Mouse (Mus musculus) kidney, postnatal 25 days (tissue): Measurements from ENCODE around the gene Neurl1b.

Source experiments
- DNase-seq, 2 experiments: peaks; one replicate each; pipeline ENCODE4 v3.0.0; 2021; ENCODE audit warnings: mixed read lengths in 2 of 2

Gene Neurl1b

DNA sequence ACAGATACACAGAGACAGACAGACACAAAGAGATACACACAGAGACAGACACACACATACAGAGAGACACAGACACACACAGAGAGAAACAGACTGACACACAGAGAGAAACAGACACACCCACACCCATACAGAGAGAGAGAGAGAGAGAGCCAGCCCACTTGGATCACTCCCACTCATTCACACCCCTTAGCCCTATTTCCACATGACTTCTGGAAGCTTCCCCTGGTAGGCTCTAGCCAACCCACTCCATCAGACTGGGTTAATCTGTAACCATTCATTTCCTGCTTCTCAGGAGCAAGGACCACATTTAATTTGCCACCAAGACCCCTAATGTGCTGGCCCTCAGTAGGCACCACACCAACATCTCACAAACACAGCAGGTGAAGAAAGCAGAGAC is 42.9 kb downstream of the Neurl1b start:
- DNase-seq = no peak

DNA sequence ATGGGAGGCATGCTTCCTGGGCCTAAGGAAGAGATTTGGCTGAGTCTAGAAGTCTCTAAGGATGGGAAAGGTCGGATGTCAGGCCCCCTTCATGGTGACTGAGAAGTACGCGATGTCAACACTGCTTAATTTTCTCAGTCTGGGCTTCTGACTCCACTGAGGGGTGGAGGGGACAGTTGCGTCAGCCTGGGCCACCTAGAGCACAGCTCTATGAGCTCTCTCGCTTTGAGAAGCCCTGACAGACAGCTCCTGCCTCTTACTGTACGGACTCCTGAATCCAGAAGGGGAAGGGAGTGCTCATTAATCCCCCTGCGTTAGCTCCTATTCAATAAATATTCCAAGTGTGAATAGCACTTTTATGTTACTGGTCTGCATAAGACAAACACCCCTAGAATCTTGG is 43.4 kb downstream of the Neurl1b start:
- no peak for DNase-seq

DNA sequence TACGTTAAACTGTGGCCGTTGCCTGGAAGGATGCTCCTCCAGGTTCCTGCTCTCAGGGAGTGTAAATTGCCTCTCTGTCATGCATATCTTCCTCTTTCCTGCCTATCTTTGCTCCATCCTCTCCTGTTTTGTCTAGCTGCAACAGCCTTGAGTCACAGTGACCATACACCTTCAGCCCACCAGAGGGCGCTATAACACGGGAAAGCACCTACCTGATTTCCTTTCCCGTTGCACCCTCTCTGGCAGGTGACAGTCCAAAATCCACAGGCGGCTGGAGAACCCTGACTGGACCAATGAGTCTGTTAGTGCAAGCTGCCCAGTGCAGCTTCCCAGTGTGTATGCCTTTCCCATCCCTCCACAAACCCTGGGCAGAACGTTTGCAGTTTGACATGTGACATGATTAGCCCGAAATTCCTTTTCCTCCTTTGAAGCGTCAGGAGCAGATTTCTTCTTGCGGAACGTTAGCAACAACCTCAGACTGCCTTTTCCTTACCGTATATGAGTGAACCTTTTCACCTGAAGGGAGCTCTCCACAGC is 48.1 kb downstream of the Neurl1b start:
- peak; percentile 86 to 92 for DNase-seq

DNA sequence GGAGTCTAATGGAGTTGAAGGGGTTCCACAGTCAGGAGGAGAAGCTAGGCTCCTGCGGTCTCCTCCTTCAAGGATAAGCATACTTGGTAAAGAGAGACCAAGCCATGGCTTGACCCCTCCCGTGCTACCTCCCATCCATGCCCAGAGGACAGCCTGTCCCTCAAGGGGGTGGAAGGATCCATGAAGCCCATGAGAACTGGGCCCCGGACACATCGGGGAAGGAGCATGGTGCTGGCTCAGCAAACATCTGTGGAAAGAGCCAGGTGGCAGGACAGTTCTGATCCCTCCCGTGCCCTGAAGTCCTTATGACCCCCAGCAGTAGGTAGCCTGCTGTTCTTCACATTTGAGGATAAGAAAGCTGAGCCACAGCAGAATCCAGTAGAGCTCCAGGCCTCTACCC is 48.8 kb downstream of the Neurl1b start:
- no peak for DNase-seq

DNA sequence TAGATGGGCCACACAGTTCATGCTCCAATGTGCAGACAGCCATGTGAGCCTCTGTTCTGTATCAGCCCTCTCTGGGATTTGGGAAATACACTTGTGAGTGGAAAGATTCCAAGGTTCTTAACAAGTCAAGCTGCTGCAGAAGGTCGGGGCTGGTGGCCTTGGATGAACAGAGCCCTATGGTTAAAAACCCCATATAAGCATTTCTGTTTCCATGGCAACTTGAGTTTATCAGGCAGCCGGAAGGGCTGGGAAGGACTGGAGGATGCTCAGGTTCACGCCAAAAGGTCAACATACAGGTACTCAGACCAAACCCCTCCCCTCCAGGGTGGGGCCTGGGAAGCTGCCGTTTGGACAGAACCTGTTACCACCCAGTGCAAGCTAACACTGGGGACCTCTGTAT is 49.4 kb downstream of the Neurl1b start:
- DNase-seq = no peak

DNA sequence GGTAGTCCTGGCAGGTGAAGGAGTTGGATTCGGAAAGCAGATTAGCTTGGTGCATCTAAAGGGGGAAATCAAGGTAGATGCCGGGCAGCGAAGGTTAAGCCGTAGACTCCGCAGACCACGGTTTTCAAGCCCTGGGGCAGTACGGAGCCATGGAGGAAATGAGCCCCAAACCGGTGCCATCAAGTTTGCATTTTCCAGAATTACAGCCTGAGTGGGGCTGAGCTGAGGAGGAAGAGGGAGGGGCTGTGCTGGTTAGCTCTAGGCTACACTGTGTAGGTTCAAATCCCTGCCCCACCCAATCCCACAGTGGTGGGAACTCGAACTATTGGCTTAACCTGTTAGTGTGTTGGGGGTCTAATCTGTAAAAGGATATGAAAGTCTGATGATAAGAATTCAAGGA is 49.9 kb downstream of the Neurl1b start:
- DNase-seq = peak in 1 of 2 experiments; percentile 16

DNA sequence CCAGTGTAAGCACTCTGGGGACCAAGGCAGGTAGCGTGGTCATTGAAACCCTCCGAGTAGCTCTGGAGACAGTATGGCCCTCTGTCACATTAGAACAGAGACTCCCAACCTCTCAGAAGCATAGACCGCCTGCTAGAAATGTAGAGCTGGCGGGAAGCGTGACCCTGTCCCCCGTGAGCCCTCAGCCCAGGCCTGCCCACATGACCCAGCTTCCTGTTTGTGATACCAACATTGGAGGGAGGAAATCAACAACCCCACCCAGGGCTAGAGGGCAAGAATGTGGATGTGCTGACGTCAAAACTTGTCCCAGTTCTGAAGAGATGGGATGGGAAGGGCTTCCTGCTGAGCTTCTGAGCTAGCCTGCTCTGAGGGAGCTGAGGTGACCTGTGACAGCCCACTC is 50.3 kb downstream of the Neurl1b start:
- DNase-seq = peak; percentile 79 to 92

DNA sequence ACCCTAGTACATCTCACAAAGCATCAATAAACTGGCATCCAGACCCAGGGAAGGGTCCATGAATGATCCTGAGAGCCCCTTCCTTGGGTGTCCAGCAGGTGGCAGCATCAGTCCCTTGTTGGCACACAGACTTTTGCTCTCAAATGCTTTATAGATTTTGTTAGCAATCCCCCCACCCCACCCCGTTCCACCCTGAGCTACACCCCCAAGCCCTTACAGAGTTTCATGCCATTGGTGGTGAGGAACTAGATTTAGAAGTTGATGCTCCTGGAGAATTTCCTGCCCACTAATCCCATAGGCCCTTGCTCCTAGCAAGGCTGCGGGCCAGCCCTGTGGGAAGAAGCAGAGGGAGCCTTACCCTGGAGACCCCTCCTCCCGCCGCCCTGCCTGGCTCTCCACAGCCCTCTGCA is 52.1 kb downstream of the Neurl1b start:
- peak; percentile 85 to 95 for DNase-seq

DNA sequence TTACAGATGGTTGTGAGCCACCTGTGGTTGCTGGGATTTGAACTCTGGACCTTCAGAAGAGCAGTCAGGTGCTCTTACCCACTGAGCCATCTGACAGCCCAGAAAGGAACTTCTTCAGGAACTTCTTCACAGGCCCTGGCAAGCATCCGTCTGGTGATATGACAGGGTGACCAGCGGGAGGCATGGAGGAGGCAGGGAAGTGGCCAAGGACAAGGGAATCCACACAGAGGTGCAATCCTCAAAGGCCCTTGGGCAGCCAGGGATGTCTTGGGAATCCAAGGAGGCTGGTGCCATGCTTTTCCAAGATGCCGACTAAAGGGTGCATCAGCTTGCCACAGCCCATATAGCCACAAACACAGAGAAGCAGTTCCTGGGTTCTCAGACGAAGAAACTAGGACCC is 53.0 kb downstream of the Neurl1b start:
- DNase-seq = no peak

DNA sequence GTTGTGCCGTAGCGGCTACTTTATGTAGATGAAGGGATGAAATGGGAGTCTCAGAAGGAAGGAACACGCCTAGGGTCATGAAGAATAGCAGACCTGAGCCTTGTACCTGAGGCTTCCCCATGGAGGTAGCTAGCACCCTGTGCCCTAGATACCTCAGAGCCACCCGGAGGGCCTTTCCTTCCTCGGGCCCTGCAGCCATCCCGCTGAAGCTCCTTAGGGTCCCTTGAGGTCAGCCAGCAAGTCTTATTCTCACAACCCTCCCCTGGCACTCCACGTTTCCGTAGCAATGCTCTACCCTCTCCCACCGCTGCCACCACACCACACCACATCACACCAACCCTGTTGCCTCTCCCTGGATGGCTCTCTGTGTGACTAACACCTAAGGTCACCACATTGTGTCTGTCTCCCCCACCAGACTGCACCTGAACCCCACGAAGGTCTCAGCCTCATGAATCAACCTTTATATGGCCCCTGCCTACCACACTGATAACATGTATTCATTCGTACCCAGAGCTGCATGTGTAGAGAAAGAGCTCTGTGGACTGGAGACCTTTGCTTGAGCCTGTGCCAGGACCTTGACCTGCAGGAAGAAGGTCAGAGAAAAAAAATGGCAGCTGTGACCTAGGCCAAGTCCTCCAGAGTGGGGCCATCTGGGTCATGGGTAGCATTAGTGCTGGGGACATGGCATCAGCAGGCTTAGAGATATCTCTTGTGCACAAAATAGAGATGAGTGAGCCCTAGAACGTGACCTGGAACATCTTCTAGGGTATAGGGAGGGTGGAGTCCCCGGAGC is 53.7 kb downstream of the Neurl1b start:
- DNase-seq = no peak

DNA sequence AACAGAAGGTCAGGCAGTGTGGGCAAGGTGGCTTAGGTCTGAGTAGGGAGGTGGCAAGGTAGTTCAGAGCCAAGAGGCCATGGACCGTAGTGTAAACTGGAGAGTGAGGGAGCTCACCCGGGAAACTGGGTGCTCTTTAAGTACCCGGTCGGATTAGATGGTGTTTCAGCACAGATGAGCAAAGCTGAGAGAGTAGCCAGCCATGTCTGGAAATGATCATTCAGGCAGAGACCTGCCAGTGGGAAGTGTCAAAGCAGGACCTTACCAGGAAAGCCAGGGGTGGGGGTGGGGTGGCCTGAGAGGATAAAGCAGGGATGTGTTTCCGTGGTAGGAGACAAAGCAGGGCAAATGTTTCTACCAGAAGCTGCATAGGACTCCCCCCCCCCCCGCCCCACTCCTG is 62.2 kb downstream of the Neurl1b start:
- DNase-seq = no peak

DNA sequence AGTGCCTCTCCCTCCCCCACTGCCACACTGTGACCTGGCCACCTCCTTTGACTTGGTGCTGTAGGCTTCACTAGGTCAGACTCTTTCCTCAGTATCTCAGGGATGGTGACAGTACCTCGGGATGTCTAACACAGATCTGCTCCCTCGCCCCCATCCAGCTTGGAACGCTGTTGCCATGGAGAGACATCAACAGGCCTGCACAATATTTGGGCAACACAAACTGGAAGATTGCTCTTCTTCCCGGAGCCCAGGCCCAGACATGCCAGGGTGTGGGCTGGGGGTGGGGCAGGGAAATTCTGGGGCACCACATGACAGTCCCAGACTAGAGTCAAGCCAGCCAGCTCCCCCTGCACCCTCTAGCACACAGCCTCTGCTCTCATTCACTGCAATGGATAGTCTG is 64.0 kb downstream of the Neurl1b start:
- no peak for DNase-seq

DNA sequence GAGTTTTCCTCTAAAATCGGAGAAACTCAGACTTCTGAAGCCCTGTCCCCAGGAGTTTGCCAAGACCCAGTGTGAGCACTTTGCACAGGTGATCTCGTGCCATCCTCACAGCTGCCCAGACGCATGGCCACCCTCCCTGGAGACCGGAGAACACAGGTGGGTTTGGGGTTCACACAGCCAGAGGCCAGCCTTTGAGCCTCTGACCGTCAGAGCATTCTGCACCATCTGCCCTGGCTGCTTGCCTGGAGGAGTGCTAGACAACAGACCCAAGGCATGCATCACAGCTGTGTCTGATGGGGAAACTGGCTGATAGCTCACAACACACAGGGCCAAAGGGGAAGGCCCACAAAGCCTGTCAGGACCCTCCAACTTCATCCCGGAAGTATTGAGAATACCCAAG is 65.0 kb downstream of the Neurl1b start:
- DNase-seq = no peak

DNA sequence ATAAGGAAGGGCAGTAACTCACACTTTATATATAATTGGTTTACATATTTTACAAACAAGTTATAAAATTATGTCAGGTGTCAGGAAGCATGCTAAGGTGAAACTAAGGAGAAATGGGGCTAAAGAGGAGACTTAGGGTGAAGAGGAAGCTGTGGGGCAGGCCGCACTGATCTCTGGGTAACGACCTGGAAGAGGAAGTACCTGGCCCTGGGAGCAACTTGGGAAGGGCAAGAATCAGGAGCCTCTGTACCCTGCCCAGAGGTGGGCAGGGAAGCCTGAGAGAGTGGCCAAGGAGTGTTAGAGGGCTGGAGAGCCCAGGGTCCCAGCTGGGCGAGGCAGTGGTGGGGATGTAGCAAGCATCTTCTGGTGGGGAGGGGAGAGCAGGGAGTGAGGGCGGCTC is 66.3 kb downstream of the Neurl1b start:
- DNase-seq = no peak

DNA sequence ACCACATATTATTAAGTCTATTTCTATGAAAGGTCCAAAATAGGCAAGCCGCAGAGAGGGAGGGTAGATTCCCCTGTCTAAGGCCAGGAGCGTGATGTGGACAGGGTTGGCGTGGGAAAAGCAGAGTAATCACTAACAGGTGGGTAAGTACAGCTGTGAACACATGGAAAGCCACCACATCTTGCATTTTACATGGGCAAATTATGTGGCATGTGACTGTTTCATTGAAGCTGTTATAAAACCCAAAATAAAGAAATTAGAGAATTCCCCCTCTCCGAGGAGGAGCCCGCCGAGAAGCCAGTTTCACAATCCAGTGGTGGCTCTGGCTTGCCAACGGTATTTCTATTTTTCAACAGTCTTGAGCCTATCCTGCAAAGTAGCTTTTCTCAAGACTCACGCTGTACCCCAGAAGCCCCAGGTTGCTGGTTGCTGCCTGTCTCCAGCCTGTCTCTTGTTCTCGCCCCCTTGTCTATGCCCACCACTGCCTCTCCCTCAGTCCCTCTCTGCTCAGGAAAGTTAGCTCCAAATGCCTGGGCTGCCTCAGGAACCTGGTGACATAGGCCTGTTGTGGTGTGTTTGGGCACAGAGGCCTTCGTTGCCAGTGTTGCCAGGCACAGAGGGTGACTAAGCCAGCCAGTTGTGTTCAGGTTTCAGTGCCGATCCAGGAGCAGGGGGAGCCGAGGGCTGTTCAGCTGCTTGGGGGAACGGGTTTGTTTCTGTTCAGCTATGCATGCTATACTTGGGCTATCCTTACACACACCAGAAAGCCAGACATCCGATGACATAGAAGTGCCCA is 70.2 kb downstream of the Neurl1b start:
- no peak for DNase-seq

DNA sequence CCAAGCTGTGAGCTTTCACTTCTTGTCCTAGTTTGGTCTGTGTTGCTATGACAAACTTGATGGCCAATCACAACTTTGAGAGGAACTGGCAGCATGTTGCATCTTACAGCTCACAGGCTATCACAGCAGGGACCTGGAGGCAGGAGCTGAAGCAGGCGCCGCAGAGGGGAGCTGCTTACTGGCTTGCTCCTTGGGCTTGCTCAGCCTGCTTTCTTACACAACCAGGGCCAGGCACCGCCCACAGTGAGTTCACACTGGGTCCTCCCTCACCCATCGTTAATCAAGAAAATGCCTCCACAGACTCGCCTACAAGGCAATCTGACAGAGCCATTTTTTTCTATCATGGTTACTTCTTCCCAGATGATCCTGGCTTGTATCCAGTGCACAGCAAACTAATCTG is 72.6 kb downstream of the Neurl1b start:
- peak; percentile 50 to 74 for DNase-seq

DNA sequence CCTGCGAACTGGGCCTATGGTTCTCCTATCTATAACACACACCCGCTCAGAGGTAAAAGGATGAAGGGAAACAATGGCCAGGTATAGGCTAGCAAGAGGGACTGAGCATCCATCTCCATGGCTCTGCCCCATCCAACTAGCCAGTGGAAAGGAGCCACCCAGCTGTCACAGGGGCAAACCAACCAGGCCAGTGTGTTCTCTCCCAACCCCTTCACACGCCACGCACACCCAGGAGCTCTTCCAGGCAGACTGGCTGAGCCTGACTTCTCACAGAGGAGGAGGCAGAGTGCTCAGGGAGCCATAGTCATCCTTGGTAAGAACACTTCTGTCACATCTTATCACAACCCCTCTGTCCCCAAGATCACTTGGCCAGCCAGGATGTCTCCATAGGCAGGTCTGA is 73.3 kb downstream of the Neurl1b start:
- no peak for DNase-seq

DNA sequence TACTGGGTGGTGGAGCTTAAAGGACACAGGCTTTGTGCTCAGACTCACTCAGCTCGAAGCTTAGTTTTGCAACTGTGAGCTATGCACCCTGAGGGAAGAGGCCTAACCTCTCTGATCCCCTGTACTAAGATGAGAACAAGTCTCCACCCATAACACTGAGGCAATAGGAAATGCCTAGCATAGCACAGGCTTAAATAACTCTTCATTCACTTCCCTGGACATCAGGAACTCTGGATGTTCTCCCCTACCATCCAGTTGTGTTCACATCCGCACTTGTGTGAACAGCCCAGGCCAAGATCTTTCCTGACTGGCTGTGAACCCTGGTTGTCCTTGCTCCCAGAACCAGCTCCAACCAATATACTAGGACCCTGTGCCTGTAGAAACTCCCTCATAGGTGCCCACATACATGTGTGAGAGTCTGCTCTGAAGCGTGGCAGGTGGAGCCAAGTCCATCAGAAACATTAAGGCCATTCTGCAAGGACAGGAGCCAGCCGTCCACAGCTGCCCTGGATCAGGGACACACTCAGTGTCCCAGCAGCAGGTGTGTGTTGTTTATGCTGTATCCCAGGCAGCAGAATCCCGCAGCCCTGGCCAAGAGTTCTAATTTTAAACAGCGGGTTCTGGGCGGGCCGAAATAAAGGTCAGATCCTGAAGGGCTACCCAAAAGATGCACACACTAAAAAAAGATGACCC is 74.2 kb downstream of the Neurl1b start:
- DNase-seq = peak; percentile 31 to 55

DNA sequence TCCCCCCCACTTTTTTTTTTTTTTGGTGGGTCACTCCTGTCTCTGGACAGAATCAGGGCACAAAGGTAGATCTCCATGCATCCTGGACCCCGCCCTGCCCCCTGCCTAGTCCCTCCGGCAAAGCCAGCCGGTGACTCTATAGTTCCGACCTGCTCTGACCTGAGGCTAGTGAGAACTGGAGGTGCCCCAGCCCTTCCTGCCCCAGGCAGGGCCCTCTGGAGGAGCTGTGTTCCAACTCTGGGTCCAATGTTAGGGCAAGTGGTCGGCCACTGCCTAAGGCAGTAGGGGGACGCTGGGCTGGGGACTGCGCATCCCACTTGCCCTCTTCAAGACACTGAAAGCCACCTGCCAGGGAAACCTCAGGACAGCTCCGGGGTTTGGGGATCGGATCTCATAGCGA is 75.4 kb downstream of the Neurl1b start:
- no peak for DNase-seq

DNA sequence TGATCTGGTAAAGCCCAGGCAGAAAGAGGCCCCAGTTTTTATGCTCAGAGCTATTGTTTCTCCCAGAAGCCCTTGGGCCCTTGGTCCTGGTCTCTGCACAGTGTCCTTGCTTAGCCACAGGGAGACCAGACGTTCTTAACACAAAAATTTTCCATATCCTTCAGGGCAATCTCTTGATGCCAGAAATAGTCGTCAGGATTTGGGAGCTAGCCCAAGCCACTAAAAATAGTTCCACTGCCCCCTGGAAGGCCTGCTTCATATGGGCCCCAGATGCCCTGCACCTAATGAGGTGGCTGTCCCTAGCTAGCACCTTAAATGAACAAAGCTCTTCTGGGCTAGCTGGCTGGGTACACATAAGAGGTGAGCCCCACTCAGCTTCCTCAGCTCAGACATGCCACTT is 76.3 kb downstream of the Neurl1b start:
- DNase-seq = peak; percentile 61 to 62

DNA sequence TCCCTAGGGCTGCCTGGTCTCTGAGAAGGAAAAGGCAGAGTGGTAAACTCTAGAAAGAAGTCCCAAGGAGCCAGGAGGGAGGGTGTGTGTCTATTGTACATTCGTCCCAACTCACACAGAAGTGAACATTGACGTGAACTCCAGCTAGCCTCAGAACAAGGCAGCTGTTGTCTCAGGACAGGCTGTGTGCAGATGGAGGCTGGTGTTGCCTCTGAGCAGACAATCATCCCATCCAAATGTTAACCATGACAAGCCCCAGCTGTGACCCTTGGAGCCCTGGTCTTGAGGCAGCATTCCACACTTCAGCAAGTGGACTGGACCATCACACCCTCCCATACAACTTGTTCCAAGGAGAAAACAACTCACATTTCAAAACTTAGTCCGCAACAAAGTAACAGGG is 77.6 kb downstream of the Neurl1b start:
- peak in 1 of 2 experiments; percentile 44 for DNase-seq

DNA sequence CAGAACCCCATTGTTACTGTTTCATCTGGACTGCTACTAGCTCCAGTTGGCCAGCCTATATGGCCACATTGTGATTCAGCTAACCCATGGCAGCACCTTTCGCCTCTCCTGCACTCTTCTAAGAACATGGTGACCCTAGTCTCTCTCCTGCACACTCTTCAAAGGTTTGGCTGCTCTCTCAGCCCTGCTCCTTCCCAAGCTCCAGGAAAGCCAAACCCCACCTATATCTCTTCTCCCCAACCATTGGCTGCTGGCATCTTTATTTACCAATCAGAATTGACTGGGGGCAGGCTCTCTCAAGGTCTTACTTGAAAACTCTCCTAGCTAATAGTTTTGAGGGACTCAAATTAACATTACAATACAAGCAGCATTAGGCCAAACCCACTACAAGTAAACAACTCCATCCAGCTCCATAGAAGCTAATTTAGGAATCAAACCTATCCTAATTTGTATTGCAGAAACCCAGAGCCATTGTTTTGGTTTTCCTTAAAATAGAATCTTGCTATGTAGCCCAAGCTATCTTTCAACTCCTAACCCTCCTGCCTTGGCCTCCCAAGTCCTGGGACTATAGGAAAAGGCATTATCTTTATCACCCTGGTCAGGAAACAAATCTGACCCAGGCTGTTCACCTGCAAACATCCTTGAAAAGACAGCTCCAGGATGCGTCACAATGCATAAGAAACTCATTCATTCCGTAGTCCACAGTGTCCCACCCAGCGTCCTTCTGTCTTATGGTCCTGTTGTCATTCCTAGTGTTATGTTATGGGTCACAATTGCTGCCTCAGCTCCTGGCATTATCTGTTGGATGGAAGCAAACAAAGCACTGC is 80.2 kb downstream of the Neurl1b start:
- no peak for DNase-seq
